Mouse (Mus musculus): ENCODE data around the gene 1810009A15Rik. TPM values are rescaled to one million over a fixed set of nuclear protein-coding genes. Genes with fewer than 3 reads are reported as not detected.

Gene 1810009A15Rik
- polyA plus RNA-seq (2015; fragmentation: Nextera tagmentation; extraction: Ambion mirVana) = 30.5 and 32.5 TPM in 2 replicates

DNA sequence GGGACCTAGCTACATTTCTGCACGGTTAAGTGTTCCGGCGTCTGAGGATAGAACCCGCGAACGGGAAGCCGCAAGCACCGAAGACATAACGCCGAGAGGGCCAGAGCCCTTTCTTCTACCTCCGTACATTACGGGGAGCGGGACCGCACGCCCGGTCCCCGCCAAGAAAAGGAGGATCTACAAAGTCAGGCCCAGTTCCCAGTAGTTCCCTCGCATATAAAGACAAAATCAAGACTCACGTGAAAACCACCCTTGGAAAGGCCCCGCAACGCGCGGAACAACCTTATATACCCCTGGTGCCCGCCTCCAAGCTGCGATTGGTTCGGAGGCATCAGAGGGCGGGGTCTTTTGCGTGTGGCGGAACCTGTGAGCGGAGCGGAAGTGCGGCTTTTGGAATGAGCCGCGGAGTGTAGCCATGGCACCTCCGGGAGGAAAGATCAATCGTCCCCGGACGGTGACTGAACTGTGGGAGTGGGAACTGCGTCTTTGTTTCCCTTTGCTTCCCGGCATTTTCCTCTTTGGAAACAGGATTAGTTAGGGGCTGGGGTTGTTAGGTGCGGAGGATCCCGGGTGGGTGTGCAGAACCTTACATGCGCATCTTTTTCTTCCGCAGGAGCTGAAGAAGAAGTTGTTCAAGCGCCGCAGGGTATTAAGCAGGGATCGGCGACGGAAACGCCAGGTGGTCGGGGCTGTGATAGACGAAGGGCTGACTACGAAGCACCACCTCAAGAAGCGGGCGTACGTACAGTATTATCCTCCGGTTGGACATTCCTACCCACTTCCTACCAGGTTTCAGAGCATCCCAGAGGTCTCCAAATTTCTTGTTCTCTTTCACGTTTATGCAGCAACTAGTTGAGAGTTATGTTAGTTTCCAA lies at the start of gene 1810009A15Rik, which contains the start of gene Gm49416:
Gene 1810009A15Rik (plus strand): TSS at position 343 of the 875 bp plus-strand sequence.
Gene Gm49416 (plus strand): TSS at position 416 of the 875 bp plus-strand sequence.
- Histone ChIP-seq H3K4me3 (ENCODE audit: low read depth, low read length) (peak within 1 kb of the TSS; percentile 61), H3K9ac (replicated peaks) (peak within 1 kb of the TSS; percentile 69), H3K36me3 (replicated peaks; ENCODE audit: insufficient read depth, low read length) (peaks cover 10% of the 10 kb centered on the region; the same call in 1 of the 2 replicates), H3K4me1 (ENCODE audit: insufficient read depth) (peaks cover 17% of the 10 kb centered on the region), H3K4me2 (ENCODE audit: low read depth, low read length) (peak within 1 kb of the TSS; percentile 70), H3K27me3 (ENCODE audit: insufficient read depth, low read length) (no peaks in the 10 kb centered on the region), H3K9me3 (ENCODE audit: low read length) (no peaks in the 10 kb centered on the region), H3K27ac (ENCODE audit: low read depth) (peak within 1 kb of the TSS; percentile 79)
- ATAC-seq (peak; percentile 94), DNase-seq (peak; percentile 97)
- WGBS (ENCODE audit: insufficient replicate concordance) = under 1% methylated on average over 58 of the region's 58 CpGs
- no peak for TF ChIP-seq EP300 (IDR thresholded peaks at IDR 0.05; ENCODE audit: low read depth)
- TF ChIP-seq CTCF (IDR thresholded peaks at IDR 0.05; ENCODE audit: low read depth) = no peak

DNA sequence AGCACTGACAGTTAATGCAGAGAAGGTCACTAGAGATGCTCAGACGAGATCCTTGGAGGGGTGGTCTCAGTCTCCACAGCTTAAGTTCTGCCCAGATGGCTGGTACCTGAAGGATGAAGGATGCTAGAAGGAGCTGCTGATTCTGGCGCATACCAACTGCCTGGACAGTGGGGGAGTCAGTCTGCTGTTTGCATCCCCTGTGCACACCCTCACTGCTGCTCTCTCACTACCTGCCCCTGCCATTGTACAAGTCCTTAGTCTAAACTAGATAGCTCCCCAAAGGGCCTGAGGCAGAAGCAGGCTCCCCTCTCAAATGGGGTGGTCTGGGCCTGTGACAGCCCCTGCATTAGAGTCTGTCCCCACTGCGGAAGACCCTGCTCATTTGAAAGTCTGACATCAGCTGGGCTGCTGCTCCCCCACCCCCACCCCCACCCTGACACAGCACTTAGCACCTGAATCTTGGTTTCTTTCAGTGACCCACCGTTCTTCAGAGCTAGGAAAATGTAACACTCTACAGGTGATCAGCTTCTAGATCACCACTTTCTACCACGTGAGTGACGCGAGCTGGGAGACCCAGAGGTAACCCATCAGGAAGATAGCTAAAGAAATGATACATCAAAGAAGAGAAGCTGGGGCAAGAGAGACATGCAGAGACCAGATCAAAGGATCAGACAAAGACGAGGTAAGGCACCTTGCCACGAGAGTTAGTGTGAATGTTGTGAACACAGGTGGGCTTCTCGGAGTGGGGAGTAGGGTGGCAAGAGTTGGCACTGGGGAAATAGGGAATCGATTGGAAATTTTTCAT lies 49.3 kb upstream of the 1810009A15Rik start, which contains the start of gene Gng3:
Gene Gng3 (minus strand): TSS at position 92 of the 805 bp plus-strand sequence.
- Histone ChIP-seq H3K36me3 (replicated peaks; ENCODE audit: insufficient read depth, low read length) (peaks cover 14% of the 10 kb centered on the region), H3K9me3 (ENCODE audit: low read length) (no peaks in the 10 kb centered on the region), H3K4me3 (ENCODE audit: low read depth, low read length) (peak within 1 kb of the TSS; percentile 63), H3K4me1 (ENCODE audit: insufficient read depth) (peaks cover 32% of the 10 kb centered on the region), H3K27ac (ENCODE audit: low read depth) (peak within 1 kb of the TSS; percentile 91), H3K27me3 (ENCODE audit: insufficient read depth, low read length) (no peaks in the 10 kb centered on the region), H3K4me2 (ENCODE audit: low read depth, low read length) (peak within 1 kb of the TSS; percentile 97), H3K9ac (replicated peaks) (peak within 1 kb of the TSS; percentile 77)
- DNase-seq (no peak), ATAC-seq (no peak)
- whole genome bisulfite sequencing (ENCODE audit: insufficient replicate concordance) = 78% methylated on average over 11 of the region's 11 CpGs
- TF ChIP-seq CTCF (IDR thresholded peaks at IDR 0.05; ENCODE audit: low read depth) (no peak), EP300 (IDR thresholded peaks at IDR 0.05; ENCODE audit: low read depth) (no peak)

DNA sequence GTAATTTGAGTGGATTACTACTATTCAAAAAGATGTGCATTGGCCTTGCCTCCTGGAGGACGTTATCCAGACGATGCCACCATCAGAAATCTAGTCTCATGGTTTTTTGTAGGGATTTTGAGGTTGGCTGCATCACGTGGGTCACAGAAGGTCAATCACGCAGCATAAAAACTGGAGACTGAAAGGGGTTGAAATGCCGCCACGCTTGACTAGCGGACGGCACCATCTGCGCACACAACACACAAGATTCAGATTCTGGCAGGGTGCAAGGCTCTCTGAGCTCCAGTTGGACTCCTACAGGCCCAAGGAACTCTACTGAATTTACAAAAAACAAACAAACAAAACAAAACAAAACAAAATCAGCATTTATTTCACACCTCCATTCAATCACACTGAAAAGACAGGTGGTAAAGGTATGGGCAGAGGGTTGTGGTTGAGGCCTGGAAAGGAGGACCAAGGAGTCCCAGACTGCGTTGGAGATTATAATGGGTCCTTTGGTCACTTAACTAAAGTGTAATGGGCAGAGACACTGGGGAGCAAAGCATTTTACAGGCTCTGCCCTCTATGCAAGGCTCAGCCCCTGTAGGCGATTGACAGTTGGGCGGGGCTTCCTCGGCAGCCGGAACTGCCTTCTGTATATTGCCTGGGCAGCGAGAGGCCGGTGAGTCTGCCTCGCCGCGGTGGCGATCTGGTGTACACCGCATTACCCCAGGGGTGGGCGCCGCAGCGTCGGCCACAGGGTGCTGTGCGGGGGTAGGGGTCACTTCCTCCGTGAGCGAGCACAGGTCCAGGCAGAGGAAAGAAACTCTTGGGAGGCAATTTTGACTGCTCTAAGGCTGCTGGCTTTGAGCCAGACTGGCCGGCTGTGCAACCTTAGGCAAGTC lies 48.5 kb upstream of the 1810009A15Rik start:
- DNase-seq = peak; percentile 85
- H3K4me3 ChIP-seq (ENCODE audit: low read depth, low read length) = peak overlapping the region; percentile 69
- H3K4me1 ChIP-seq (ENCODE audit: insufficient read depth) = peaks cover 32% of the 10 kb centered on the region
- no peaks in the 10 kb centered on the region for H3K27me3 ChIP-seq (ENCODE audit: insufficient read depth, low read length)
- H3K4me2 ChIP-seq (ENCODE audit: low read depth, low read length) = peak overlapping the region; percentile 93
- ATAC-seq = peak; percentile 68
- 27% methylated on average over 29 of the region's 29 CpGs for WGBS (ENCODE audit: insufficient replicate concordance)
- H3K27ac ChIP-seq (ENCODE audit: low read depth) = peak overlapping the region; percentile 71
- H3K36me3 ChIP-seq (replicated peaks; ENCODE audit: insufficient read depth, low read length) = peaks cover 7% of the 10 kb centered on the region; the same call in 1 of the 2 replicates
- no peaks in the 10 kb centered on the region for H3K9me3 ChIP-seq (ENCODE audit: low read length)
- TF ChIP-seq EP300 (IDR thresholded peaks at IDR 0.05; ENCODE audit: low read depth) (no peak), CTCF (IDR thresholded peaks at IDR 0.05; ENCODE audit: low read depth) (0 out of 2 replicates have a peak, but pooled peaks have one; percentile 3)
- H3K9ac ChIP-seq (replicated peaks) = peak overlapping the region; percentile 82

DNA sequence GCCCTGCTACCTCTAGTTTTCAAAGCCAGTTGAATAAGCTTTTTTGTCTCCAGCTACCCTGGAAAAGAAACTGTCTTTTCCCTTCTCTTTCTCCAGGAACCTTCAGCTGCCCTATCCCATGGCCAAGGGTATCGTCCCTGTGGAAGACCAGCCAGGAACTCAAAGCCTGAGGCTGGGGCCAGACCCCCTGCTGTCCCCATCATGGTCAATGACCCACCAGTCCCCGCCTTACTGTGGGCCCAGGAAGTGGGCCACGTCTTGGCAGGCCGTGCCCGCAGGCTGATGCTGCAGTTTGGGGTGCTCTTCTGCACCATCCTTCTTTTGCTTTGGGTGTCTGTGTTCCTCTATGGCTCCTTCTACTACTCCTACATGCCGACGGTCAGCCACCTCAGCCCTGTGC lies 47.6 kb upstream of the 1810009A15Rik start:
- no peak for ATAC-seq
- Histone ChIP-seq H3K27ac (ENCODE audit: low read depth) (peak overlapping the region; percentile 71; the same call in 1 of the 2 replicates), H3K4me1 (ENCODE audit: insufficient read depth) (peaks cover 32% of the 10 kb centered on the region), H3K36me3 (replicated peaks; ENCODE audit: insufficient read depth, low read length) (peaks cover 5% of the 10 kb centered on the region), H3K4me2 (ENCODE audit: low read depth, low read length) (peak overlapping the region; percentile 93), H3K27me3 (ENCODE audit: insufficient read depth, low read length) (no peaks in the 10 kb centered on the region), H3K9me3 (ENCODE audit: low read length) (no peaks in the 10 kb centered on the region), H3K4me3 (ENCODE audit: low read depth, low read length) (peak overlapping the region; percentile 69), H3K9ac (replicated peaks) (peak overlapping the region; percentile 82)
- DNase-seq = no peak
- TF ChIP-seq EP300 (IDR thresholded peaks at IDR 0.05; ENCODE audit: low read depth) (no peak), CTCF (IDR thresholded peaks at IDR 0.05; ENCODE audit: low read depth) (no peak)
- WGBS (ENCODE audit: insufficient replicate concordance) = 83% methylated on average over 7 of the region's 7 CpGs

DNA sequence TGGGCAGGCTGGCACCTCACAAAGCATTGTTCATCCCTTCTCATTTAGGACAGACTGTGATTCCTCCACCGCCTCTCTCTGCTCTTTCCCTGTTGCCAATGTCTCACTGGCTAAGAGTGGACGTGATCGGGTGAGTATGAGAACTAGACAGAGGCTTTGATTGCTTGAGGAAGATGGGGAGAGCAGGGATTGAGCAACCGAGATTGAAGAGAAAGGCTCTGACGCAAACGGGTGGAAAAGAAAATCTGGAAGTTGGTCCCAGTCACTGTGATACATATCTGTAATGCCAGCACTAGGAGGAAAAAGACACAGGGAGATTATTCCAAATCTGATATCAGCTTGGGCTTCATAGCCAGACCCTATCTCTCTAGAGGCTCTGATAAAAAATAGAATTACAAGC lies 45.7 kb upstream of the 1810009A15Rik start:
- ATAC-seq = no peak
- peaks cover 28% of the 10 kb centered on the region for H3K4me1 ChIP-seq (ENCODE audit: insufficient read depth)
- no peak overlapping the region for H3K4me2 ChIP-seq (ENCODE audit: low read depth, low read length)
- no peaks in the 10 kb centered on the region for H3K27me3 ChIP-seq (ENCODE audit: insufficient read depth, low read length)
- peaks cover 24% of the 10 kb centered on the region for H3K36me3 ChIP-seq (replicated peaks; ENCODE audit: insufficient read depth, low read length)
- H3K27ac ChIP-seq (ENCODE audit: low read depth) = no peak overlapping the region
- TF ChIP-seq EP300 (IDR thresholded peaks at IDR 0.05; ENCODE audit: low read depth) (no peak), CTCF (IDR thresholded peaks at IDR 0.05; ENCODE audit: low read depth) (no peak)
- no peaks in the 10 kb centered on the region for H3K9me3 ChIP-seq (ENCODE audit: low read length)
- no peak overlapping the region for H3K9ac ChIP-seq (replicated peaks)
- no peak overlapping the region for H3K4me3 ChIP-seq (ENCODE audit: low read depth, low read length)
- DNase-seq = no peak
- 74% methylated on average over 6 of the region's 6 CpGs for WGBS (ENCODE audit: insufficient replicate concordance)
